Mouse (Mus musculus) hindbrain, postnatal 0 days (tissue): Measurements from ENCODE around the gene Ssna1. TPM values are rescaled to one million over a fixed set of nuclear protein-coding genes. Genes with fewer than 3 reads are reported as not detected.

Experiments
- ATAC-seq: fragments of 200-750 bp; cut with Nextera tagmentation; 2 replicates; pipeline ENCODE4 v1.8.0; 2017; ENCODE audit warnings: mild to moderate bottlenecking, moderate TSS enrichment, moderate library complexity
- DNase-seq: peaks from one replicate; pipeline ENCODE4 v3.0.0-alpha.2; 2015; ENCODE audit warnings: low spot score
- H3K27ac ChIP-seq: fragments of 300-500 bp; sonication (generic); 2 replicates; pipeline ENCODE4 v1.5.1; 2014; ENCODE audit warnings: mild to moderate bottlenecking
- H3K27me3 ChIP-seq: fragments of 300-500 bp; sonication (generic); 2 replicates; pipeline ENCODE4 v1.6.1; 2014; ENCODE audit warnings: low read length, mixed read lengths; ENCODE audit not compliant: insufficient read depth
- H3K36me3 ChIP-seq: fragments of 300-500 bp; sonication (generic); 2 replicates; pipeline ENCODE4 v1.6.1; 2014; ENCODE audit warnings: low read length, mixed read lengths; ENCODE audit not compliant: insufficient read depth
- H3K4me1 ChIP-seq: fragments of 300-500 bp; sonication (generic); 2 replicates; pipeline ENCODE4 v1.6.1; 2014; ENCODE audit warnings: antibody characterized with exemption, low read length, mixed read lengths; ENCODE audit not compliant: insufficient read depth
- H3K4me2 ChIP-seq: fragments of 300-500 bp; sonication (generic); 2 replicates; pipeline ENCODE4 v1.6.1; 2014; ENCODE audit warnings: low read depth, mild to moderate bottlenecking, low read length, moderate library complexity, mixed read lengths
- H3K4me3 ChIP-seq: fragments of 300-500 bp; sonication (generic); 2 replicates; pipeline ENCODE4 v1.5.1; 2014; ENCODE audit warnings: low read length
- H3K9ac ChIP-seq: fragments of 300-500 bp; sonication (generic); replicated peaks from 2 replicates; pipeline ENCODE4 v1.6.1; 2014; ENCODE audit warnings: mild to moderate bottlenecking, low read length, moderate library complexity, mixed read lengths
- H3K9me3 ChIP-seq: fragments of 300-500 bp; sonication (generic); 2 replicates; pipeline ENCODE4 v1.6.1; 2016; ENCODE audit warnings: low read length, mixed read lengths
- CTCF ChIP-seq: IDR thresholded peaks from 2 replicates; pipeline ENCODE4 v1.5.1; 2016; ENCODE audit warnings: antibody characterized with exemption, control low read depth, low read depth
- WGBS: fragments of 180-500 bp; shearing (Covaris S2); extraction: QIAGEN DNeasy Blood & Tissue Kit; methylation state at CpG from one replicate; pipeline ENCODE4 v1.1.7; 2014; 5-methylcytosine and 5-hydroxymethylcytosine counted together
- polyA plus RNA-seq: library from polyadenylated mRNA; unstranded; fragments of >200 nt; fragmentation: Nextera tagmentation; extraction: Ambion mirVana; gene quantifications from 2 replicates; pipeline ENCODE4 v1.2.1, GENCODE M21; 2015
- total RNA-seq: library from RNA; depleted of rRNA; stranded (reverse); fragments of >200 nt; gene quantifications from 2 replicates; pipeline ENCODE4 v1.2.3, GENCODE M21; 2014; rRNA removed

Ssna1 gene
- 84.5 and 120 TPM in 2 replicates for total RNA-seq
- 159 and 165 TPM in 2 replicates for polyA plus RNA-seq

DNA sequence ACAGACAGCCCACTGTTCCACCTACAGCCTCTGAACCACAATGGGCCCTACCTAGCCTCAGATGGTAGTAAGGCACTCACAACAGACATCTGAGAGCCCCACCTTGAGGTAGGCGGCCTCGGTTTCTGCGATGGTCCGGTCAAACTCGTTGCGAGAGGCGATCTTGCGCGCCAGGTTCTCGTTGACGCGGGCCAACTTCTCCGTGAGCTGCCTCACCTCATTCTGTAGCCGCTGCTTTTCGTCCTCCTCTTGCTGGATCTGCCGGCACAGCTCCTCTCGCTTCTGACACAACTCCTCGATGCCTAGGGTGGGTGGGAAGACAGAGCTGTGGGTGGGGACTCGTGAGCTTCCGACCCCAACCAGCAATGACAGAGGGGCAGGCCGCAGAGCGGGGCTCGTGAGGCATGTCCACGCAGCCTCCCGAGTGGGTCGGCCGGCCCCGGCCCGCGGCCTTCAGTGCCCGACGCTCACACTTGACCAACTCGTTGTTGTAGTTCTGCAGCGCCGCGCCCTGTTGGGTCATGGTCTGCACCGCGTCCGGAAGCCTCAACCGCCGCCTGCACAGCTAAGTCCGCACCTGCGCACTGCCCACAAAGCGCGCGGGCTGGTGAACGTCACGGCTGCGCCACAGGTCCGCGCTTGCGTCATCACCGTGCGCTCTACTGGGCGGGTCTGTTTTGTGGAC is at the start of gene Ssna1, which contains the start of gene Anapc2:
Gene Ssna1 (minus strand): TSS at position 612 of the 685 bp plus-strand sequence.
Gene Anapc2 (plus strand): TSS at position 652 of the 685 bp plus-strand sequence.
- H3K36me3 ChIP-seq = peaks cover 48% of the 10 kb centered on the region
- DNase-seq (peak; percentile 99), ATAC-seq (peak; percentile 96)
- peak within 1 kb of the TSS; percentile 79 for H3K9ac ChIP-seq
- peak within 1 kb of the TSS; percentile 95 for H3K4me2 ChIP-seq
- TF ChIP-seq CTCF = peak; percentile 50
- H3K27me3 ChIP-seq = no peaks in the 10 kb centered on the region
- peaks cover 28% of the 10 kb centered on the region for H3K4me1 ChIP-seq
- peak within 1 kb of the TSS; percentile 87 for H3K27ac ChIP-seq
- no peaks in the 10 kb centered on the region for H3K9me3 ChIP-seq
- WGBS = 1% methylated on average over 55 of the region's 55 CpGs
- H3K4me3 ChIP-seq = peak within 1 kb of the TSS; percentile 89

- H3K27me3 ChIP-seq = no peaks in the 10 kb centered on the region
These were observed 47.8 kb upstream of the Ssna1 start for GRCm38 (mm10) chr2:25320084-25320483.

DNA sequence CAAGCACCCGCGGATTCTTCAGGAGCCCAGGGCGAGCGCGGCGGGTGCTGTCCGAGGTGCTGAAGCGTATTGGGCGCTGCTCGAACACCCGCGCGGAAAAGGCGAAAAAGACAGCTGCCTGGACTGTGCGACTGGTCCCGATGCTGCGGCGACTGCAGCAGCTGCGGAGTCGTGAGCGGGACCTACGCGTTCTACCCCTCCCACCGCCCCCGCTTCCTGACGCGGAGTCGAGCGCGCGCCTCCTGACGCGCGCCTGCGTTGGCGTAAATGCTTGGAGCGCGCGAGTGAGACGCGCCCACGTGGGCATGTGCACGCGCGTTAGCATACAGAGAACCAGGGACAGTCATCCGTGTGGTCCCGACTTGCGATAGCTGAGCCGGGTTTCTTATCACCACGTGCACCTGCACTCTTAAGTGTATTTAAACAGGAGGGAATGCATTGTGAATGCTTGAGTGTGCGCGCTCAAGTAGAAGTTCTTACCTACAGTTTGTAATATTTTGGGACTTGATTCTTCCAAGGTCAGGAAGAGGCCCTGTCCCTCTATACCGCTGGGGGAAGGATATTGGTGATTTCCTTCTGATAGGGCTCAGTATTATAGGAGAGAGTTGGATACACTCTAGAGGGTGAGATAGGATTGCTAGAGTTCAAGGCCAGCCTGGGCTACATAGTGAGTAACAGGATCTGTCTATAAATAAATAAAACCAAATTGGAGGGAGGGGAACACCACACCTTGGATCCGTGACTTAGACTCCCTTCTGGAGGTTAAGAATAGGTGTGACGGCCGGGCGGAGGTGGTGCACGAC is 46.9 kb upstream of the Ssna1 start, which contains the start of gene Grin1:
Gene Grin1 (minus strand): TSS at position 217 of the 803 bp plus-strand sequence.
- Histone ChIP-seq H3K4me2 (peak within 1 kb of the TSS; percentile 69), H3K27ac (peak within 1 kb of the TSS; percentile 92), H3K9me3 (no peaks in the 10 kb centered on the region), H3K27me3 (no peaks in the 10 kb centered on the region), H3K4me3 (peak within 1 kb of the TSS; percentile 65), H3K4me1 (no peaks in the 10 kb centered on the region), H3K9ac (peak within 1 kb of the TSS; percentile 72), H3K36me3 (peaks cover 4% of the 10 kb centered on the region; the same call in 1 of the 2 replicates)
- 10% methylated on average over 58 of the region's 58 CpGs for WGBS
- ATAC-seq = peak; percentile 85
- peak; percentile 96 for DNase-seq
- TF ChIP-seq CTCF = no peak

More at GRCm38 (mm10) chr2:25320084-25320483, 47.8 kb upstream of the Ssna1 start:
- no peak overlapping the region for H3K4me2 ChIP-seq
- H3K9me3 ChIP-seq = no peaks in the 10 kb centered on the region
- H3K4me3 ChIP-seq = no peak overlapping the region
- TF ChIP-seq CTCF = no peak
- H3K27ac ChIP-seq = no peak overlapping the region
- WGBS = 28% methylated on average over 2 of the region's 2 CpGs
- peaks cover 3% of the 10 kb centered on the region; the same call in 1 of the 2 replicates for H3K36me3 ChIP-seq
- no peak overlapping the region for H3K9ac ChIP-seq
- no peak for ATAC-seq
- no peak for DNase-seq
- H3K4me1 ChIP-seq = no peaks in the 10 kb centered on the region

DNA sequence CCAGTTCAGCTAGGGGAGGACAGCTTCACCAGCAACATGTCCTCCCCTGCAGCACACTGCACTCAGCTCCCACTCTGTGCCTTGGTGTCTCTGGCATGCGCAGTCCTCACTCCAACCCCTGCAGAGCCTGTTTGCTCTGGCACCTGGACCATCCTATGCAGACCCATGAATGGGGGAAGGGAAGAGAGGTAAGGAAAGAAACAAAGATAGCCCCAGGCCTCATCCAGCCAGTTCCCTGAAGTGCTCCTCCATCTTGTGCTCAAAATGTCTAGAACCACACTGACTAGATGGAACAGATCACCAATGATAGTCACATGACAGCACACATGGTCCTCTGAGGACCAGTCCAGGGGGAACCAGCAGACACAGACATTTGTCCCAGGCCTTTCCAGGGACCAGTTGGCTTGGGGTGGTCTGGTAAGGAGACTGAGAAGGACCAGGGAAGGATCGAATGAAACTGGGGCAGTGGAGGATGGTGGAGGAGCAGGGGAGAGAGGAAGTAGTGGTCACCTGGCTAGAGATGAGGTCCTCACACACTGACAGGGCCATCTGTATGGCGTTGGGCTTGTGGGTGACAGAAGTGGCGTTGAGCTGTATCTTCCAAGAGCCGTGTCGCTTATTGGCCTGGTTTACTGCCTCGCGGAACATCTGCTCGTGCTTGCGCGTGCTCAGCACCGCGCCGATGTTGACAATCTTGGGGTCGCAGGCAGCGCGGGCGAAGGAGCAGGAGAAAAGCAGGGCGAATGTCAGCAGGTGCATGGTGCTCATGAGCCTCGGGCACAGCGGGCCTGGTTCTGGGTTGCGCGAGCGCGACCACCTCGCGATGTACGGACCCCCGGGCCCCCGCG is 46.1 kb upstream of the Ssna1 start:
- H3K9ac ChIP-seq = peak overlapping the region; percentile 72
- H3K9me3 ChIP-seq = no peaks in the 10 kb centered on the region
- DNase-seq = peak; percentile 59
- H3K27me3 ChIP-seq = peaks cover 4% of the 10 kb centered on the region; the same call in 1 of the 2 replicates
- H3K36me3 ChIP-seq = peaks cover 5% of the 10 kb centered on the region; the same call in 1 of the 2 replicates
- H3K27ac ChIP-seq = peak overlapping the region; percentile 92
- H3K4me2 ChIP-seq = peak overlapping the region; percentile 69
- peak; percentile 71 for ATAC-seq
- H3K4me1 ChIP-seq = no peaks in the 10 kb centered on the region
- no peak for TF ChIP-seq CTCF
- 3% methylated on average over 31 of the region's 31 CpGs for WGBS
- H3K4me3 ChIP-seq = peak overlapping the region; percentile 65

GRCm38 (mm10) chr2:25311491-25311891 is 39.3 kb upstream of the Ssna1 start:
- H3K27ac ChIP-seq = no peak overlapping the region
- TF ChIP-seq CTCF = no peak
- H3K4me3 ChIP-seq = no peak overlapping the region
- no peaks in the 10 kb centered on the region for H3K4me1 ChIP-seq
- peak; percentile 16; the same call in 1 of the 2 replicates for ATAC-seq
- peaks cover 34% of the 10 kb centered on the region for H3K36me3 ChIP-seq
- H3K4me2 ChIP-seq = no peak overlapping the region
- no peak overlapping the region for H3K9ac ChIP-seq
- 21% methylated on average over 11 of the region's 11 CpGs for WGBS
- H3K27me3 ChIP-seq = peaks cover 14% of the 10 kb centered on the region; the same call in 1 of the 2 replicates
- H3K9me3 ChIP-seq = no peaks in the 10 kb centered on the region
- DNase-seq = no peak

DNA sequence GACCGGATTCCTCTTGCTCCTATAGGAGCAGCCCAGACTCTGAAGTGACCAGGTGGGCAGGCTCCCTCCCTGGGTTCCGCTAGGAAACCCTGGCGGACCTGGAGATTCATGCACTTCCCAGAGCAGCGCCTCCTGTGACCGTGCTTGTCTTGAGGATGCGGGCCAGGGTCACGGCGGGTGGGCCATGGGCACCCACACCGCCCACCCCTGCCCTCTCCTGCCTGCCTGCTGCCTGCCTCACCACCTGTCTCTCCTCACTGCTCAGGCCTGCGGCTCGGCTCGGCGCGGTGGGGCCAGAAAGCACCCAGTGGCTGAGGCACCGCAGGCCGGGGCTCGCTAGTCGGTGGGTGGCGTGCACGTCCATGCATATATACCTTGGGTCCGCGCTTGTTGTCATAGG is 38.7 kb upstream of the Ssna1 start:
- DNase-seq = no peak
- ATAC-seq = no peak
- H3K27me3 ChIP-seq = peaks cover 14% of the 10 kb centered on the region; the same call in 1 of the 2 replicates
- no peak for TF ChIP-seq CTCF
- no peaks in the 10 kb centered on the region for H3K4me1 ChIP-seq
- H3K9ac ChIP-seq = no peak overlapping the region
- H3K4me2 ChIP-seq = no peak overlapping the region
- WGBS = 16% methylated on average over 22 of the region's 22 CpGs
- peaks cover 34% of the 10 kb centered on the region for H3K36me3 ChIP-seq
- H3K9me3 ChIP-seq = no peaks in the 10 kb centered on the region
- H3K4me3 ChIP-seq = no peak overlapping the region
- no peak overlapping the region for H3K27ac ChIP-seq
